Mouse (Mus musculus) embryonic fibroblast, embryonic 13.5 days (primary cell): ENCODE measurements around the gene Nkpd1. TPM values are rescaled to one million over a fixed set of nuclear protein-coding genes. Genes with fewer than 3 reads are reported as not detected.

Experiments used
- H3K27ac ChIP-seq: 2 replicates; pipeline ENCODE4 v1.5.1; 2012; ENCODE audit warnings: low read length, control low read depth, inconsistent platforms; ENCODE audit not compliant: insufficient read depth
- H3K4me1 ChIP-seq: 2 replicates; pipeline ENCODE4 v1.6.1; 2011; ENCODE audit warnings: low read length; ENCODE audit not compliant: control insufficient read depth, insufficient read depth
- H3K4me3 ChIP-seq: 2 replicates; pipeline ENCODE4 v1.5.1; 2011; ENCODE audit warnings: mild to moderate bottlenecking, control low read depth, low read length; ENCODE audit not compliant: insufficient read depth
- CTCF ChIP-seq: IDR thresholded peaks from 2 replicates; pipeline ENCODE4 v1.5.1; 2011; ENCODE audit warnings: mild to moderate bottlenecking, control low read depth, low read length, moderate library complexity, borderline replicate concordance; ENCODE audit not compliant: insufficient read depth
- POLR2A ChIP-seq: IDR thresholded peaks from 2 replicates; pipeline ENCODE4 v1.6.1; 2011; ENCODE audit warnings: low read depth, mild to moderate bottlenecking, control low read depth, low read length, moderate library complexity
- polyA plus RNA-seq: library from polyadenylated mRNA; stranded (reverse); fragments of >200 nt; gene quantifications from 2 replicates; pipeline ENCODE4 v1.2.4, GENCODE M21; 2011; ENCODE audit warnings: low read depth; ENCODE audit not compliant: missing spikeins, insufficient read length

The Nkpd1 gene
- polyA plus RNA-seq, 1 experiment = not detected

GRCm38 (mm10) chr7:19572926-19573775, 55.5 kb downstream of the Nkpd1 start:
- Histone ChIP-seq H3K27ac (peak overlapping the region; percentile 84), H3K4me3 (peak overlapping the region; percentile 92), H3K4me1 (no peaks in the 10 kb centered on the region)
- TF ChIP-seq CTCF (no peak), POLR2A (peak; percentile 81)

DNA sequence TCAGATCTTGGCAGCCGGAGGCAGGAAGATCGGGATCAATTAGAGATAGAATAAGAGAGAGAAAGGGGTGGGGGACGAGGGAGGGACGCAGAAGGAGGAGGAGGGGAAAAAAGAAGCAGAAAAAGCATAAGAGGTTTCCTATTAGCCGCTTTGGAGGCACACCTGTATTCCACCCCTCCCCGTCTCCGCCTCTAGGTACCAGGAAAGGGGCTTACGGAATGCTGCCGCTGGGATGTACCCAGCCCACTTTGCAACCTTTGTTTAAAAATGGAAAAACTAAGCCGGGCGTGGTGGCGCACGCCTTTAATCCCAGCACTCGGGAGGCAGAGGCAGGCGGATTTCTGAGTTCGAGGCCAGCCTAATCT, 56.1 kb downstream of the Nkpd1 start:
- H3K4me3 ChIP-seq = peak overlapping the region; percentile 92
- no peaks in the 10 kb centered on the region for H3K4me1 ChIP-seq
- TF ChIP-seq CTCF (no peak), POLR2A (no peak)
- H3K27ac ChIP-seq = peak overlapping the region; percentile 84; the same call in 1 of the 2 replicates

Other genes with a start within 250 kb of the Nkpd1 start
- 161 and 186 TPM in 2 replicates for gene Vasp, start 246.0 kb upstream of the Nkpd1 start, polyA plus RNA-seq
- not detected in 2 replicates for gene Ppm1n, start 237.8 kb upstream of the Nkpd1 start, polyA plus RNA-seq
- gene Rtn2, start 235.2 kb upstream of the Nkpd1 start, polyA plus RNA-seq = 6.8 and 7.8 TPM in 2 replicates
- gene Fosb, start 207.8 kb upstream of the Nkpd1 start, polyA plus RNA-seq = 2.1 and 2.7 TPM in 2 replicates
- gene Ercc1, start 173.1 kb upstream of the Nkpd1 start, polyA plus RNA-seq = 44.9 and 52.2 TPM in 2 replicates
- 13.3 and 13.4 TPM in 2 replicates for gene Cd3eap, start 158.4 kb upstream of the Nkpd1 start, polyA plus RNA-seq
- gene Ppp1r13l, start 158.1 kb upstream of the Nkpd1 start, polyA plus RNA-seq = 11.0 and 12.5 TPM in 2 replicates
- 14.3 and 22.7 TPM in 2 replicates for gene Ercc2, start 135.8 kb upstream of the Nkpd1 start, polyA plus RNA-seq
- 5.3 and 6.3 TPM in 2 replicates for gene Klc3, start 113.7 kb upstream of the Nkpd1 start, polyA plus RNA-seq
- gene Ckm, start 113.1 kb upstream of the Nkpd1 start, polyA plus RNA-seq = not detected in 2 replicates
- gene Mark4, start 59.0 kb upstream of the Nkpd1 start, polyA plus RNA-seq = 27.4 and 29.1 TPM in 2 replicates
- gene Exoc3l2, start 54.5 kb upstream of the Nkpd1 start, polyA plus RNA-seq = not detected in 2 replicates
- gene Bloc1s3, start 9.5 kb upstream of the Nkpd1 start, polyA plus RNA-seq = 5.9 and 6.1 TPM in 2 replicates
- 15.2 and 23.4 TPM in 2 replicates for gene Trappc6a, start 9.4 kb upstream of the Nkpd1 start, polyA plus RNA-seq
- 25.3 and 27.7 TPM in 2 replicates for gene Ppp1r37, start 45.2 kb downstream of the Nkpd1 start, polyA plus RNA-seq
- 1.5 and 1.8 TPM in 2 replicates for gene Zfp296, start 59.4 kb downstream of the Nkpd1 start, polyA plus RNA-seq
- 52.6 and 65.2 TPM in 2 replicates for gene Gemin7, start 59.8 kb downstream of the Nkpd1 start, polyA plus RNA-seq
- 32.4 and 38.1 TPM in 2 replicates for gene Clasrp, start 86.6 kb downstream of the Nkpd1 start, polyA plus RNA-seq
- gene Relb, start 111.6 kb downstream of the Nkpd1 start, polyA plus RNA-seq = 15.4 and 17.9 TPM in 2 replicates
- gene Clptm1, start 147.2 kb downstream of the Nkpd1 start, polyA plus RNA-seq = 116 and 124 TPM in 2 replicates
- not detected in 2 replicates for gene Apoc2, start 160.1 kb downstream of the Nkpd1 start, polyA plus RNA-seq
- not detected in 2 replicates for gene Gm44805, start 163.6 kb downstream of the Nkpd1 start, polyA plus RNA-seq
- not detected in 2 replicates for gene Apoc4, start 163.6 kb downstream of the Nkpd1 start, polyA plus RNA-seq
- not detected in 2 replicates for gene Apoc1, start 174.8 kb downstream of the Nkpd1 start, polyA plus RNA-seq
- 8.5 and 34.9 TPM in 2 replicates for gene Apoe, start 181.3 kb downstream of the Nkpd1 start, polyA plus RNA-seq
- 38.1 and 51.3 TPM in 2 replicates for gene Tomm40, start 197.6 kb downstream of the Nkpd1 start, polyA plus RNA-seq
- 39.7 and 45.3 TPM in 2 replicates for gene Nectin2, start 232.6 kb downstream of the Nkpd1 start, polyA plus RNA-seq